Mouse (Mus musculus) erythroid progenitor cell, adult 5-6 weeks (primary cell): Measurements from ENCODE around the gene Cd4. TPM values are rescaled to one million over a fixed set of nuclear protein-coding genes. Genes with fewer than 3 reads are reported as not detected.

Experiments used
- ATAC-seq: replicated peaks from 2 replicates; pipeline ENCODE4 v1.8.0; 2016; ENCODE audit warnings: moderate number of reproducible peaks, mild to moderate bottlenecking, moderate TSS enrichment, inconsistent platforms; ENCODE audit not compliant: poor library complexity, low FRiP score, severe bottlenecking
- total RNA-seq, 2 experiments: library from RNA; stranded (forward) in 1 of 2; stranded (reverse) in 1 of 2; fragments of 150-400 nt in 1 of 2; fragments of 186-747, 209-891 nt in 1 of 2; gene quantifications; 2 replicates each; pipeline versions ENCODE4 v1.2.3 to v1.2.4; 2015 to 2017; ENCODE audit warnings: low replicate concordance in 2 of 2

Cd4 gene
- total RNA-seq, 2 experiments from 2014 or later: 6.8 to 12.2 TPM

- no peak for ATAC-seq
Observed at GRCm38 (mm10) chr6:124820891-124821290, 67.1 kb downstream of the Cd4 start.

- ATAC-seq: no peak
Observed at GRCm38 (mm10) chr6:124817971-124818370, 70.0 kb downstream of the Cd4 start.

- ATAC-seq: no peak
Observed at GRCm38 (mm10) chr6:124817563-124817962, 70.5 kb downstream of the Cd4 start.

GRCm38 (mm10) chr6:124817125-124817524, 70.9 kb downstream of the Cd4 start:
- ATAC-seq: no peak

GRCm38 (mm10) chr6:124816611-124817010, 71.4 kb downstream of the Cd4 start:
- ATAC-seq: no peak

GRCm38 (mm10) chr6:124814858-124815774, 72.9 kb downstream of the Cd4 start:
- no peak for ATAC-seq

Other genes with a start within 250 kb of the Cd4 start
- 452 and 538 TPM in 2 replicates for gene Lpcat3, start 225.2 kb downstream of the Cd4 start, total RNA-seq (2015; ENCODE audit: low replicate concordance)
- 191 and 249 TPM in 2 replicates for gene Lpcat3, start 225.2 kb downstream of the Cd4 start, total RNA-seq (2017; ENCODE audit: low replicate concordance)
- gene Emg1, start 176.0 kb downstream of the Cd4 start, total RNA-seq (2015; ENCODE audit: low replicate concordance): 103 and 153 TPM in 2 replicates
- 69.4 and 86.4 TPM in 2 replicates for gene Emg1, start 176.0 kb downstream of the Cd4 start, total RNA-seq (2017; ENCODE audit: low replicate concordance)
- gene Phb2, start 175.9 kb downstream of the Cd4 start, total RNA-seq (2015; ENCODE audit: low replicate concordance): 61.2 and 143 TPM in 2 replicates
- gene Phb2, start 175.9 kb downstream of the Cd4 start, total RNA-seq (2017; ENCODE audit: low replicate concordance): 76.0 and 79.9 TPM in 2 replicates
- gene Ptpn6, start 149.5 kb downstream of the Cd4 start, total RNA-seq (2015; ENCODE audit: low replicate concordance): 39.3 and 91.8 TPM in 2 replicates
- 91.8 and 94.2 TPM in 2 replicates for gene Ptpn6, start 149.5 kb downstream of the Cd4 start, total RNA-seq (2017; ENCODE audit: low replicate concordance)
- gene Grcc10, start 146.8 kb downstream of the Cd4 start, total RNA-seq (2015; ENCODE audit: low replicate concordance): 26.0 and 63.4 TPM in 2 replicates
- gene Grcc10, start 146.8 kb downstream of the Cd4 start, total RNA-seq (2017; ENCODE audit: low replicate concordance): 21.9 and 23.3 TPM in 2 replicates
- gene Gm45234, start 132.2 kb downstream of the Cd4 start, total RNA-seq (2015; ENCODE audit: low replicate concordance): not detected in 2 replicates
- gene Gm45234, start 132.2 kb downstream of the Cd4 start, total RNA-seq (2017; ENCODE audit: low replicate concordance): not detected in 2 replicates
- 9.4 and 13.8 TPM in 2 replicates for gene Atn1, start 131.7 kb downstream of the Cd4 start, total RNA-seq (2015; ENCODE audit: low replicate concordance)
- 0.15 and 0.51 TPM in 2 replicates for gene Atn1, start 131.7 kb downstream of the Cd4 start, total RNA-seq (2017; ENCODE audit: low replicate concordance)
- gene Eno2, start 118.5 kb downstream of the Cd4 start, total RNA-seq (2015; ENCODE audit: low replicate concordance): not detected in 2 replicates
- gene Eno2, start 118.5 kb downstream of the Cd4 start, total RNA-seq (2017; ENCODE audit: low replicate concordance): not detected in 2 replicates
- not detected in 2 replicates for gene Lrrc23, start 108.5 kb downstream of the Cd4 start, total RNA-seq (2015; ENCODE audit: low replicate concordance)
- gene Lrrc23, start 108.5 kb downstream of the Cd4 start, total RNA-seq (2017; ENCODE audit: low replicate concordance): not detected in 2 replicates
- gene Spsb2, start 79.6 kb downstream of the Cd4 start, total RNA-seq (2015; ENCODE audit: low replicate concordance): 3.4 and 9.7 TPM in 2 replicates
- gene Spsb2, start 79.6 kb downstream of the Cd4 start, total RNA-seq (2017; ENCODE audit: low replicate concordance): 7.6 and 8.2 TPM in 2 replicates
- 19.1 and 64.1 TPM in 2 replicates for gene Tpi1, start 73.9 kb downstream of the Cd4 start, total RNA-seq (2015; ENCODE audit: low replicate concordance)
- 17.7 and 17.9 TPM in 2 replicates for gene Tpi1, start 73.9 kb downstream of the Cd4 start, total RNA-seq (2017; ENCODE audit: low replicate concordance)
- gene Usp5, start 58.7 kb downstream of the Cd4 start, total RNA-seq (2015; ENCODE audit: low replicate concordance): 35.6 and 60.5 TPM in 2 replicates
- gene Usp5, start 58.7 kb downstream of the Cd4 start, total RNA-seq (2017; ENCODE audit: low replicate concordance): 41.2 and 53.1 TPM in 2 replicates
- gene Cdca3, start 58.7 kb downstream of the Cd4 start, total RNA-seq (2015; ENCODE audit: low replicate concordance): 529 and 565 TPM in 2 replicates
- gene Cdca3, start 58.7 kb downstream of the Cd4 start, total RNA-seq (2017; ENCODE audit: low replicate concordance): 409 and 459 TPM in 2 replicates
- not detected in 2 replicates for gene Gnb3, start 47.9 kb downstream of the Cd4 start, total RNA-seq (2015; ENCODE audit: low replicate concordance)
- not detected in 2 replicates for gene Gnb3, start 47.9 kb downstream of the Cd4 start, total RNA-seq (2017; ENCODE audit: low replicate concordance)
- 1.1 and 2.5 TPM in 2 replicates for gene P3h3, start 30.5 kb downstream of the Cd4 start, total RNA-seq (2015; ENCODE audit: low replicate concordance)
- 0.83 and 3.0 TPM in 2 replicates for gene P3h3, start 30.5 kb downstream of the Cd4 start, total RNA-seq (2017; ENCODE audit: low replicate concordance)
- not detected in 2 replicates for gene Gpr162, start 24.2 kb downstream of the Cd4 start, total RNA-seq (2015; ENCODE audit: low replicate concordance)
- gene Gpr162, start 24.2 kb downstream of the Cd4 start, total RNA-seq (2017; ENCODE audit: low replicate concordance): not detected in 2 replicates
- 1.8 TPM in 1 of 2 replicates, not detected in the other for gene Lag3, start 23.5 kb upstream of the Cd4 start, total RNA-seq (2015; ENCODE audit: low replicate concordance)
- 0.90 TPM in 1 of 2 replicates, not detected in the other for gene Lag3, start 23.5 kb upstream of the Cd4 start, total RNA-seq (2017; ENCODE audit: low replicate concordance)
- 15.5 and 20.5 TPM in 2 replicates for gene Ptms, start 31.9 kb upstream of the Cd4 start, total RNA-seq (2015; ENCODE audit: low replicate concordance)
- gene Ptms, start 31.9 kb upstream of the Cd4 start, total RNA-seq (2017; ENCODE audit: low replicate concordance): 7.9 and 18.6 TPM in 2 replicates
- 44.0 and 45.3 TPM in 2 replicates for gene Mlf2, start 43.2 kb upstream of the Cd4 start, total RNA-seq (2015; ENCODE audit: low replicate concordance)
- 18.5 and 42.2 TPM in 2 replicates for gene Mlf2, start 43.2 kb upstream of the Cd4 start, total RNA-seq (2017; ENCODE audit: low replicate concordance)
- 14.3 and 17.3 TPM in 2 replicates for gene Cops7a, start 77.3 kb upstream of the Cd4 start, total RNA-seq (2015; ENCODE audit: low replicate concordance)
- 4.1 and 4.9 TPM in 2 replicates for gene Cops7a, start 77.3 kb upstream of the Cd4 start, total RNA-seq (2017; ENCODE audit: low replicate concordance)
- gene Pianp, start 108.5 kb upstream of the Cd4 start, total RNA-seq (2015; ENCODE audit: low replicate concordance): not detected in 2 replicates
- gene Pianp, start 108.5 kb upstream of the Cd4 start, total RNA-seq (2017; ENCODE audit: low replicate concordance): not detected in 2 replicates
- 49.4 and 54.1 TPM in 2 replicates for gene Zfp384, start 120.9 kb upstream of the Cd4 start, total RNA-seq (2015; ENCODE audit: low replicate concordance)
- gene Zfp384, start 120.9 kb upstream of the Cd4 start, total RNA-seq (2017; ENCODE audit: low replicate concordance): 25.8 and 41.2 TPM in 2 replicates
- 5.0 and 5.4 TPM in 2 replicates for gene Ing4, start 151.5 kb upstream of the Cd4 start, total RNA-seq (2015; ENCODE audit: low replicate concordance)
- gene Ing4, start 151.5 kb upstream of the Cd4 start, total RNA-seq (2017; ENCODE audit: low replicate concordance): 59.6 and 60.0 TPM in 2 replicates
- gene Acrbp, start 161.5 kb upstream of the Cd4 start, total RNA-seq (2015; ENCODE audit: low replicate concordance): 4.3 and 9.6 TPM in 2 replicates
- gene Acrbp, start 161.5 kb upstream of the Cd4 start, total RNA-seq (2017; ENCODE audit: low replicate concordance): 0.68 and 9.4 TPM in 2 replicates
- gene Lpar5, start 179.7 kb upstream of the Cd4 start, total RNA-seq (2015; ENCODE audit: low replicate concordance): 3.6 and 10.9 TPM in 2 replicates
- gene Lpar5, start 179.7 kb upstream of the Cd4 start, total RNA-seq (2017; ENCODE audit: low replicate concordance): not detected in 2 replicates
- 49.0 and 64.2 TPM in 2 replicates for gene Chd4, start 207.8 kb upstream of the Cd4 start, total RNA-seq (2015; ENCODE audit: low replicate concordance)
- gene Chd4, start 207.8 kb upstream of the Cd4 start, total RNA-seq (2017; ENCODE audit: low replicate concordance): 176 and 220 TPM in 2 replicates
- gene Nop2, start 243.7 kb upstream of the Cd4 start, total RNA-seq (2015; ENCODE audit: low replicate concordance): 6.7 and 17.3 TPM in 2 replicates
- gene Nop2, start 243.7 kb upstream of the Cd4 start, total RNA-seq (2017; ENCODE audit: low replicate concordance): 5.7 and 8.9 TPM in 2 replicates